Mouse (Mus musculus) liver, postnatal 0 days (tissue): ENCODE measurements at regions not wholly inside any gene's neighbourhood (a gene's known extent, or its start where the extent isn't known, plus 50 kb on each side); places are given as distances from the start of the nearest gene placed in this dataset.

Source experiments
- CTCF ChIP-seq: sonication (generic); IDR thresholded peaks from 2 replicates; pipeline ENCODE4 v1.5.1; 2016; ENCODE audit warnings: antibody characterized with exemption, low read depth
- EP300 ChIP-seq: IDR thresholded peaks from 2 replicates; pipeline ENCODE4 v1.6.1; 2016; ENCODE audit warnings: antibody characterized with exemption, low read depth, mild to moderate bottlenecking

GRCm38 (mm10) chr14:33810584-33810983 lies 112.8 kb upstream of the Gdf10 start:
- TF ChIP-seq CTCF: no peak
- TF ChIP-seq EP300: no peak
